Mouse (Mus musculus) testis, adult 2 months (tissue): ENCODE results near the gene Olfr318. TPM values are rescaled to one million over a fixed set of nuclear protein-coding genes. Genes with fewer than 3 reads are reported as not detected.
A peak's percentile ranks its signal among the peaks of the same experiment; 100 is the strongest.
"Not testable (repeated sequence)": the region's sequence is repeated elsewhere in the genome, so short reads cannot be mapped to it uniquely, and the experiment has no call there.

ENCODE experiments used
- H3K27ac ChIP-seq: fragments of 200-500 bp; 2 replicates; pipeline ENCODE4 v1.5.1; 2012; ENCODE audit warnings: low read depth, low read length; ENCODE audit not compliant: control insufficient read depth, insufficient read depth
- H3K27me3 ChIP-seq: fragments of 200-500 bp; 2 replicates; pipeline ENCODE4 v1.6.1; 2012; ENCODE audit warnings: mild to moderate bottlenecking, low read length, moderate library complexity; ENCODE audit not compliant: control insufficient read depth, insufficient read depth
- H3K36me3 ChIP-seq: fragments of 200-500 bp; 2 replicates; pipeline ENCODE4 v1.6.1; 2012; ENCODE audit warnings: mild to moderate bottlenecking, low read length; ENCODE audit not compliant: control insufficient read depth, insufficient read depth
- H3K4me1 ChIP-seq: fragments of 200-500 bp; 2 replicates; pipeline ENCODE4 v1.6.1; 2012; ENCODE audit warnings: low read length; ENCODE audit not compliant: control insufficient read depth, insufficient read depth
- H3K4me3 ChIP-seq: fragments of 200-500 bp; 2 replicates; pipeline ENCODE4 v1.5.1; 2012; ENCODE audit warnings: low read depth, mild to moderate bottlenecking, low read length, moderate library complexity, mixed read lengths; ENCODE audit not compliant: control insufficient read depth
- CTCF ChIP-seq: fragments of 200-500 bp; IDR thresholded peaks from 2 replicates; pipeline ENCODE4 v1.5.1; 2012; ENCODE audit warnings: low read depth, mild to moderate bottlenecking, inconsistent platforms, low read length, moderate library complexity; ENCODE audit not compliant: control insufficient read depth, insufficient read depth, insufficient replicate concordance
- POLR2A ChIP-seq: fragments of 200-500 bp; IDR thresholded peaks from 2 replicates; pipeline ENCODE4 v1.6.1; 2012; ENCODE audit warnings: low read depth, mild to moderate bottlenecking, inconsistent platforms, low read length, moderate library complexity; ENCODE audit not compliant: control insufficient read depth
- polyA plus RNA-seq: library from polyadenylated mRNA; depleted of rRNA; stranded (reverse); fragments of >200 nt; gene quantifications from 2 replicates; pipeline ENCODE4 v1.2.3, GENCODE M21; 2012; rRNA removed

Olfr318 gene
- 0.35 TPM in 1 of 2 replicates, not detected in the other for polyA plus RNA-seq

DNA sequence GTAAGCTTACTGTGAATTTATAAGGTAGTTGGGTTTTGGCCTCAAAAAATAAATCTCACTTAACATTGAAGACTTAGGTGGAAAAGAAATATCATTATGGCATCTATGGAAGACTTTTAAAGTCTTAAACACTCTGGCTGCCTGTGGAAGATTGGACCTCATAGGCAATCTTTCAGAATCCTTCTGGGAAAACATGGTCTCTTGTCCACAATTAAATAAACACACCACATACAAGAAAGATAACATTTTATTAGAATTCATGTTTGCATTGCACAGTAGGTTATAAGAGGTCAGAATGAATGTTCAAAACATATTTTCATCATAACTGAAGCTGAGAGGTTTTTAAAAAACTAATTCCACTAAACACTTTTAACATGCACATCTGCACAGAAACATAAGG lies at the start of gene Olfr318:
Gene Olfr318, minus strand, starts transcription at position 101 of the 400 bp plus-strand sequence.
- Histone ChIP-seq H3K27me3 (no peaks in the 10 kb centered on the region), H3K27ac (no peak within 1 kb of the TSS), H3K36me3 (no peaks in the 10 kb centered on the region), H3K4me1 (no peaks in the 10 kb centered on the region), H3K4me3 (no peak within 1 kb of the TSS)
- TF ChIP-seq POLR2A (no peak), CTCF (no peak)

DNA sequence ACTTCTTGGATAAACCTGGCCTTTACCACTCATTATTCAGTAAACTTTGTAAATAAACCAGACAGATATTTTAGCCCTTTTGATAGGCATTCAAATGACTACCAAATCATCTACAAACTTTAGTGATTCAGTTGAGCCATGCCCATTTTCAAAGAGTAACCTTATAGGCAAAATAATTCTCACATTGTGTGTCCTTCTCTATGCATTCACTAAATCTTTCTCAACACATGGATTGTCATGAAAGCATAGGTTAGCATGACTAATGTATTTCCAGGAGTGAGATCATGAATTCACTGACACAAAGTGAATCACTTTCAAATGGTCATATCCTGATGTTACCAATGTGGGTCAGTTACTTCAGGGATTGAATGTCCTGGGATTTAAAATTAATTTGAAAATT lies 49.1 kb upstream of the Olfr318 start, which contains the start of gene Olfr315:
Gene Olfr315, plus strand, starts transcription at position 301 of the 400 bp plus-strand sequence.
- Histone ChIP-seq H3K27ac (no peak within 1 kb of the TSS), H3K36me3 (no peaks in the 10 kb centered on the region), H3K4me3 (no peak within 1 kb of the TSS), H3K4me1 (no peaks in the 10 kb centered on the region), H3K27me3 (no peaks in the 10 kb centered on the region)
- no peak for TF ChIP-seq POLR2A
- no peak for TF ChIP-seq CTCF

DNA sequence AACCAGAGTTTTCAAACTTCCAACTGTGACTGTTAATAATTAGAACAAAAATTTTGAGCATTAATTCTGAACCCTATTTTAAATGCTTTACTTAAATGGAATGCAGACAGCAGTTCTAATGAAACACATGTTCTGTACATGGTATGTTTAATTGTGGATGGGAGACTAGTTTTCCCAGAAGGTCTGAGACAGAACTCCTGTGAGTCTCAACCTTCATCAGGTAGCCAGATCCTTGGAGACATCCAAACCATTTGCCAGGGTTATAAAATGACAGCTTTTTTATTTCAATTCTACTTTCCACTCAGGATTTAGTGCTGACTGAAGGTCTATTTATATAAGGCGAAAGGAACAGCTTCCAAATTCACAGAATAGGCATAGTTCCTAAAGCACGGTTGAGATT lies 28.6 kb upstream of the Olfr318 start, which contains the start of gene Olfr316:
Gene Olfr316, plus strand, starts transcription at position 301 of the 400 bp plus-strand sequence.
- TF ChIP-seq POLR2A (no peak), CTCF (no peak)
- no peaks in the 10 kb centered on the region for H3K36me3 ChIP-seq
- H3K4me1 ChIP-seq, result no peaks in the 10 kb centered on the region
- H3K27me3 ChIP-seq, result no peaks in the 10 kb centered on the region
- H3K27ac ChIP-seq, result no peak within 1 kb of the TSS
- peak within 1 kb of the TSS; percentile 17; the same call in 1 of the 2 replicates for H3K4me3 ChIP-seq

DNA sequence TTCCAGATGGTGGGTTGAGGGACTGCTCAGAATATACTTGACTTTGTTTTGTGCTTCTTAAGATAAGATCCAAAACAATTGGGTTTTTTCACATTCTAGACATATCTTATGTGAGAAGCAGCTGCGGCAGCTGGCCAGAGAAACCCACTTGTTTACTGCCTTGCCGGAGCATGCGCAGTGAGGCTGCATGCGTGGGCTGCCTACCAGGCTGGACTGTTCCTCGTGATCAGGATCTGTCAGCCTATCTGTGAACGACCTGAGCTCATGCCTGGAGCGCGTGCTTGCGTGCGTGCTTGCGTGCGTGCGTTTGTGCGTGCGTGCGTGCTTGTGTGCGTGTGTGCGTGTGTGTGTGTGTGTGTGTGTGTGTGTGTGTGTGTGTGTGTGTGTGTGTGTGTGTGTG lies 27.3 kb upstream of the Olfr318 start:
- not testable (repeated sequence) for H3K4me1 ChIP-seq, H3K27ac ChIP-seq, H3K27me3 ChIP-seq, H3K36me3 ChIP-seq
- peak overlapping the region; percentile 16 for H3K4me3 ChIP-seq

- no peak within 1 kb of the TSS for H3K27ac ChIP-seq
- no peak for TF ChIP-seq CTCF
- no peak for TF ChIP-seq POLR2A
These were observed 15.0 kb upstream of the Olfr318 start, which contains the start of gene Olfr317 for GRCm38 (mm10) chr11:58738792-58739262. Gene Olfr317 (minus strand): TSS chr11:58739212.

DNA sequence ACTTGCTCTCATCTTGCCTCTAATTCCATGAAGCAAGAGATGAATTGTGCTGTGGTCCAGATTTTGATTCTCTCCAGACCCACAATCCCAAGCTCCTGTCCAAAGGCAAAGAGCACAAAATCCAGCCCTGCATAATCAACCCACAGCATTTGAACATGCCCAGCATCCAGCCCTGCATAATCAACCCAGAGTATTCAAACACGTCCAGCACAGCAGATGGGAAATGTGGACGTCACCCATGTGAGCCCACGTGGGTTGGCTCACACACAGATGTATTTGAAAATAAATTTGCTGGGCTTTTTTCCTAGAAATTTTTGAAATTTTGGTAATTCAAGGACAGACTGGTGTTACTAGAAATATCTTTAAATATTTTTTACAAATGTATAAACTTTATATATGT lies 9.6 kb upstream of the Olfr318 start:
- Histone ChIP-seq H3K27me3 (no peaks in the 10 kb centered on the region), H3K4me3 (no peak overlapping the region), H3K27ac (no peak overlapping the region), H3K4me1 (no peaks in the 10 kb centered on the region), H3K36me3 (no peaks in the 10 kb centered on the region)
- no peak for TF ChIP-seq POLR2A
- no peak for TF ChIP-seq CTCF

More at GRCm38 (mm10) chr11:58738792-58739262, 15.0 kb upstream of the Olfr318 start, which contains the start of gene Olfr317:
- Histone ChIP-seq H3K36me3 (no peaks in the 10 kb centered on the region), H3K4me3 (no peak within 1 kb of the TSS), H3K4me1 (no peaks in the 10 kb centered on the region), H3K27me3 (no peaks in the 10 kb centered on the region)

- H3K27me3 ChIP-seq, H3K36me3 ChIP-seq, H3K4me1 ChIP-seq, H3K27ac ChIP-seq, H3K4me3 ChIP-seq: not testable (repeated sequence)
These were observed 4.3 kb upstream of the Olfr318 start for GRCm38 (mm10) chr11:58727896-58728650.

GRCm38 (mm10) chr11:58719701-58720100 lies 4.1 kb downstream of the Olfr318 start:
- H3K4me1 ChIP-seq, result no peaks in the 10 kb centered on the region
- H3K36me3 ChIP-seq, result no peaks in the 10 kb centered on the region
- no peak overlapping the region for H3K4me3 ChIP-seq
- H3K27ac ChIP-seq, result no peak overlapping the region
- no peak for TF ChIP-seq POLR2A
- no peak for TF ChIP-seq CTCF
- no peaks in the 10 kb centered on the region for H3K27me3 ChIP-seq

DNA sequence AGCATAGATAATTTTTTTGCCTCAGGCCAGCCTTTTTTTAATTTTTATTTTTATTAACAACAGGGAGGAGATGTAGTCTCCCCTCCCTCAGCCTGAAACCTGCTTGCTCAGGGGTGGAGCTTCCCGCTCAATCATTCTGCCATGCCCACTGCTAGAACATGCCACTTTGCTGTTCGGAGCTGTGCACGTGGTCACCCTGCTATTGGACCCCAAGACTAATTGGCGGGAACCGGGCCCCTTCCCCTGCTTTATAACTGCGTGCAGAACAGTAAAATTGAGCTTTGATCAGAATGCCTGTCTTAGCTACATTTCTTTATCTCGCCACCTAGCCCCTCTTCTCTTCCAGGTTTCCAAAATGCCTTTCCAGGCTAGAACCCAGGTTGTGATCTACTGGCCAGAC lies 6.1 kb downstream of the Olfr318 start:
- not testable (repeated sequence) for H3K36me3 ChIP-seq, H3K4me3 ChIP-seq, H3K27me3 ChIP-seq, H3K27ac ChIP-seq, H3K4me1 ChIP-seq
